Mouse (Mus musculus) liver, embryonic 14.5 days (tissue): ENCODE results near the gene Abtb2. TPM values are rescaled to one million over a fixed set of nuclear protein-coding genes. Genes with fewer than 3 reads are reported as not detected.

Source experiments
- ATAC-seq: fragments of 200-750 bp; cut with Nextera tagmentation; 2 replicates; pipeline ENCODE4 v1.8.0; 2017; ENCODE audit warnings: moderate number of reproducible peaks, mild to moderate bottlenecking, moderate library complexity; ENCODE audit not compliant: insufficient read depth
- DNase-seq, 3 experiments: peaks; one replicate each; pipeline ENCODE4 v3.0.0-alpha.2; 2012 to 2013; ENCODE audit warnings: low read depth in 3 of 3, low spot score in 3 of 3
- H3K27ac ChIP-seq: fragments of 300-500 bp; sonication (generic); 2 replicates; pipeline ENCODE4 v1.5.1; 2014; ENCODE audit warnings: moderate library complexity, mild to moderate bottlenecking, control low read depth, inconsistent platforms
- H3K27me3 ChIP-seq: fragments of 300-500 bp; sonication (generic); 2 replicates; pipeline ENCODE4 v1.6.1; 2014; ENCODE audit warnings: mild to moderate bottlenecking, low read length, moderate library complexity; ENCODE audit not compliant: control insufficient read depth, insufficient read depth
- H3K36me3 ChIP-seq: fragments of 300-500 bp; sonication (generic); replicated peaks from 2 replicates; pipeline ENCODE4 v1.6.1; 2014; ENCODE audit warnings: low read depth; ENCODE audit not compliant: control insufficient read depth, insufficient read depth
- H3K4me1 ChIP-seq, 2 experiments: fragments of 200-500 bp in 1 of 2; fragments of 300-500 bp in 1 of 2; sonication (generic) in 1 of 2; replicated peaks; 2 replicates each; pipeline ENCODE4 v1.6.1; 2012 to 2014; ENCODE audit warnings: antibody characterized with exemption in 1 of 2, inconsistent platforms in 1 of 2, low read length in 1 of 2; ENCODE audit not compliant: control insufficient read depth in 2 of 2, insufficient read depth in 2 of 2
- H3K4me2 ChIP-seq: fragments of 300-500 bp; sonication (generic); 2 replicates; pipeline ENCODE4 v1.6.1; 2014; ENCODE audit warnings: low read depth, mild to moderate bottlenecking, control low read depth, moderate library complexity
- H3K4me3 ChIP-seq, 2 experiments: fragments of 200-500 bp in 1 of 2; fragments of 300-500 bp in 1 of 2; sonication (generic) in 1 of 2; 2 replicates each; pipeline ENCODE4 v1.5.1; 2012 to 2014; ENCODE audit warnings: low read depth in 2 of 2, low read length in 2 of 2, mild to moderate bottlenecking in 2 of 2, control low read depth in 1 of 2, inconsistent platforms in 1 of 2, moderate library complexity in 1 of 2; ENCODE audit not compliant: insufficient read depth in 1 of 2
- H3K9ac ChIP-seq: fragments of 300-500 bp; sonication (generic); replicated peaks from 2 replicates; pipeline ENCODE4 v1.6.1; 2014; ENCODE audit warnings: mild to moderate bottlenecking, control low read depth, moderate library complexity
- H3K9me3 ChIP-seq: fragments of 300-500 bp; sonication (generic); 2 replicates; pipeline ENCODE4 v1.6.1; 2016; ENCODE audit warnings: low read length, mixed read lengths; ENCODE audit not compliant: control insufficient read depth
- CTCF ChIP-seq: IDR thresholded peaks from 2 replicates; pipeline ENCODE4 v1.5.1; 2016; ENCODE audit warnings: antibody characterized with exemption, low read depth, control low read depth
- EP300 ChIP-seq: IDR thresholded peaks from 2 replicates; pipeline ENCODE4 v1.6.1; 2016; ENCODE audit warnings: antibody characterized with exemption, low read depth
- WGBS: fragments of 180-500 bp; shearing (Covaris S2); extraction: QIAGEN DNeasy Blood & Tissue Kit; methylation state at CpG from one replicate; pipeline ENCODE4 v1.1.7; 2014; ENCODE audit not compliant: insufficient replicate concordance; 5-methylcytosine and 5-hydroxymethylcytosine counted together
- polyA plus RNA-seq, 2 experiments: library from polyadenylated mRNA; depleted of rRNA in 1 of 2; stranded (reverse) in 1 of 2; unstranded in 1 of 2; fragments of >200 nt; fragmentation: Nextera tagmentation in 1 of 2; extraction: Ambion mirVana in 1 of 2; gene quantifications; 2 replicates each; pipeline versions ENCODE4 v1.2.1 to v1.2.3; 2012 to 2014

Abtb2 gene
- polyA plus RNA-seq, 2 experiments: 1.2 to 1.7 TPM

DNA sequence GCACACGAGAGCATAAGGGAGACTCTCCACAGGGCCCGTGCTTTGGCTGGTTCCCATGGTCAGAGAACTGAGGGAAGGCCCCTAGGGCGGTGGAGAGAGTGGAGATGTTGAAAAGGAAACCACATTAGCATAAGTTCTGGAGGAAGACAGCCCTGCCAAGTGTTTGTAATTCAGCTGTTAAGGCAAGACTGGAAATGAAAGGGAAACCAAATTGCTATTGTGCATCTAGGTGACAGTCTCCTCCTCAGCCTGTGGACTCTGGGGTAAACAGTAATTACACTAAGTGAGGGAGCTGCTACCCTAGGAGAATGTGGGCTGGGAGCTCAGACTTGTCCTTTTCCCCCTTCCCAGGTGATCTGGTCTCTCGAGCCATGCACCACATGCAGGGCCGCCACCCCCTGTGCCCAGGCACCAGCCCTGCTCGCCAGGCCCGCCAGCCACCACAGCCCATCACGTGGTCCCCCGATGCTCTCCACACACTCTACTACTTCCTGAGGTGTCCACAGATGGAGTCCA, 116.9 kb downstream of the Abtb2 start:
- DNase-seq: no peak
- no peak for TF ChIP-seq EP300
- no peak for TF ChIP-seq CTCF
- H3K27ac ChIP-seq: no peak overlapping the region
- H3K4me3 ChIP-seq: no peak overlapping the region
- no peaks in the 10 kb centered on the region for H3K9me3 ChIP-seq
- no peaks in the 10 kb centered on the region for H3K27me3 ChIP-seq
- no peak overlapping the region for H3K4me2 ChIP-seq
- H3K4me1 ChIP-seq: no peaks in the 10 kb centered on the region
- ATAC-seq: no peak
- no peaks in the 10 kb centered on the region for H3K36me3 ChIP-seq
- H3K9ac ChIP-seq: no peak overlapping the region
- WGBS: 56% methylated on average over 9 of the region's 9 CpGs

DNA sequence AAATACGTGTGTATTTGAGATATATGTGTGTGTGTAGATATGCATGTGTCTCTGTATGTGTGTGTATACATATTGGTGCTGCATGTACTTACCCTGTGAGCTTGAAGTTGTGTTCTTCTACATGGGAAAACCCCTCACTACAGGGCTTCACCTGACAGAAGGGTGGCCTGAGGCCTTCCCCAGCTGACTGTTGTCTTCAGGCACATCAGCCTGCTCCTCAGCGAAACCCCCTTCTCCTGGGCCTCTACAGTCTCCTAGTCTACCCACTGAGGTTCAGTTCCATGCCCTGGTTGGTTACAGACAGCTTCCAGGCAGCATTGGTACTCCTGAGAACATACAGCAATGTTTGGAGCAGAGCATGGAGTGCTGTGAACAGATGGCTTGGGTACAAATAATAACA, 118.3 kb downstream of the Abtb2 start:
- Histone ChIP-seq H3K27me3 (no peaks in the 10 kb centered on the region), H3K27ac (no peak overlapping the region), H3K36me3 (no peaks in the 10 kb centered on the region), H3K9ac (no peak overlapping the region), H3K9me3 (no peaks in the 10 kb centered on the region), H3K4me2 (no peak overlapping the region), H3K4me1 (no peaks in the 10 kb centered on the region), H3K4me3 (no peak overlapping the region)
- no peak for DNase-seq
- TF ChIP-seq EP300 (no peak), CTCF (no peak)
- 48% methylated on average over 2 of the region's 2 CpGs for WGBS
- no peak for ATAC-seq

DNA sequence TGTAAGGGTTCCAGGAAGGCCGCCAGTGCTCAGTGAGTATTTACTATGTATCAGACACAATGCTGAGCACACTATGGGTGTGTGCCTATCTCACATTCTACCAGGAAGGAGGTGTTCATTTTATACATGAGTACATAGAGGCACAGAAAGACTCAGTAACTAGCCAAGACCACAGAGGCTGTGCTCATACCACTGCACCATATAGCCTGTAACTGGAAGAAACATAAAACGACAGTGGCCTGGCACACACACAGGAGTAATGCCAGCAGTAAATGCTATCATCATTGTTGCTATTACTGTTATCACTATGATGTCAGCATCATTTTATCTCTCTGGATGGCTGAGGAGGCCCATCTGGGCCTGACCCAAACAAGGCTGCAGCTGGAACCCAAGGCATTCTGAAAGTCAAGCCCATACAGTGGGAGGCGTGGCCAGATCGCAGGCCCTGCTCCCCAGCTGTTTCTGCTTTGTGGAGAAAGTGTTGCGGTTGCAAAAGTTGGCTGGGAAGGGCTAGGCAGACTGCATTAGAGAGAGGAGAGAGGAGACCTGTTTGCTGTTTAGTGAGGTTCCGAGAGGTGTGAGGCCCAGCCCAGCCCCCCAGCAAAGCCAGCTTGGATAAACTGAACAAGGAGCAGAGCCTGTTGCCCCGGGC, 118.9 kb downstream of the Abtb2 start:
- H3K4me1 ChIP-seq: no peaks in the 10 kb centered on the region
- no peaks in the 10 kb centered on the region for H3K9me3 ChIP-seq
- H3K4me3 ChIP-seq: no peak overlapping the region
- no peak overlapping the region for H3K27ac ChIP-seq
- no peak overlapping the region for H3K4me2 ChIP-seq
- ATAC-seq (0 out of 2 replicates have a peak, but pooled peaks have one; percentile 15), DNase-seq (no peak)
- no peaks in the 10 kb centered on the region for H3K27me3 ChIP-seq
- 54% methylated on average over 7 of the region's 7 CpGs for WGBS
- no peak for TF ChIP-seq CTCF
- no peak for TF ChIP-seq EP300
- H3K36me3 ChIP-seq: no peaks in the 10 kb centered on the region
- H3K9ac ChIP-seq: no peak overlapping the region

DNA sequence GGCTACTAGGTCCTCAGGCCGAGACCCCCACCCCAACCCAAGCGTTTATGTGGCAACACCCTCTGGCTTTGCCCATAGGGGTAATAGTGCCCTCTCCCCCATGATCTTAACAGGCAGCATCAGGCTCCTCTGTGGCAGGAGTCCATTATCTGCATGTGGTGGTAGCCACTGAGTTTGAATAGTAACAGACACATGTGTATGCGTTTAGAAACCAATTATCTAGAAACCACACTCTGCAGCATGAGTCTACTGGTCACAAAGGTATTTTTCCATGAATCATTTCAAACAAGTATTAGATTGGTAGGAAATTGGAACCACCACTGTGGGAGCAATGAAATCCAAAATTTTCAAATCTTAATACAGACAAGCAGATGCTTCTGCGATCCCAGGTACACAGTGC, 119.5 kb downstream of the Abtb2 start:
- H3K27ac ChIP-seq: no peak overlapping the region
- no peaks in the 10 kb centered on the region for H3K36me3 ChIP-seq
- no peaks in the 10 kb centered on the region for H3K27me3 ChIP-seq
- H3K4me2 ChIP-seq: no peak overlapping the region
- no peaks in the 10 kb centered on the region for H3K4me1 ChIP-seq
- DNase-seq (no peak), ATAC-seq (no peak)
- no peak for TF ChIP-seq CTCF
- H3K9me3 ChIP-seq: no peaks in the 10 kb centered on the region
- no peak overlapping the region for H3K9ac ChIP-seq
- H3K4me3 ChIP-seq: no peak overlapping the region
- WGBS: 43% methylated on average over 4 of the region's 4 CpGs

DNA sequence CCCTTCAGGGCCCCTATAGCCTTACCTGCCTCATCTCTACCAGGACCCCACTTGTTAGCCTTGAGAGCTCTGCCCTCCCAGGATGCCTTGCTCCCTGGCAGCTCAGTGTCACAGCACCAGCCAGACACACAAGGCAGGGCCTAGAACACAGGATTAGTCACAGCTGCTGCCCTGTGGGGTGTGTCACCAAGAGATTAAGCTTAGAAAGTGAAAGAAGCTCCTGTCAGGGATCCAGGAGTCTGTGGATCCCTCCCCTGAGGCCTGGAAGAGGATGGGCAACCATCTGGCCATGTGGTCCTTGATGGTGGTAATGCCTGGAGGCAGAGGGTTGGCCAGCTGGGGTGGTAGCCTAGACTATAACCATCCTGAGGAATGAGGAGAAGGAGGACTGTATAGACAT, 121.0 kb downstream of the Abtb2 start:
- Histone ChIP-seq H3K9ac (no peak overlapping the region), H3K9me3 (no peaks in the 10 kb centered on the region), H3K4me3 (no peak overlapping the region), H3K27ac (no peak overlapping the region), H3K4me1 (no peaks in the 10 kb centered on the region), H3K36me3 (no peaks in the 10 kb centered on the region), H3K4me2 (no peak overlapping the region), H3K27me3 (no peaks in the 10 kb centered on the region)
- TF ChIP-seq EP300: no peak
- no peak for TF ChIP-seq CTCF
- ATAC-seq (no peak), DNase-seq (no peak)
